Mouse (Mus musculus): Measurements from ENCODE around the gene Ap5z1. TPM values are rescaled to one million over a fixed set of nuclear protein-coding genes. Genes with fewer than 3 reads are reported as not detected.
A peak's percentile ranks its signal among the peaks of the same experiment; 100 is the strongest.

Gene Ap5z1
- polyA plus RNA-seq, 1 experiment from 2014 or later = 8.8 TPM

GRCm38 (mm10) chr5:142498964-142499363 lies 35.2 kb downstream of the Ap5z1 start:
- ATAC-seq (ENCODE audit: insufficient number of reproducible peaks, insufficient read depth, low FRiP score, low TSS enrichment, low read depth) = no peak
- Histone ChIP-seq H3K9me3 (no peaks in the 10 kb centered on the region), H3K4me2 (no peak overlapping the region), H3K27me3 (no peaks in the 10 kb centered on the region), H3K36me3 (no peaks in the 10 kb centered on the region), H3K4me3 (replicated peaks) (no peak overlapping the region), H3K27ac (no peak overlapping the region), H3K4me1 (replicated peaks) (peaks cover 38% of the 10 kb centered on the region), H3K9ac (replicated peaks) (no peak overlapping the region)
- 60% methylated on average over 3 of the region's 3 CpGs for WGBS

GRCm38 (mm10) chr5:142500918-142501317 lies 37.2 kb downstream of the Ap5z1 start:
- no peak overlapping the region for H3K4me3 ChIP-seq (replicated peaks)
- H3K9ac ChIP-seq (replicated peaks) = no peak overlapping the region
- 0 out of 2 replicates have a peak overlapping the region, but pooled peaks have one; percentile 45 for H3K27ac ChIP-seq
- WGBS = 68% methylated on average over 10 of the region's 10 CpGs
- H3K27me3 ChIP-seq = no peaks in the 10 kb centered on the region
- H3K9me3 ChIP-seq = no peaks in the 10 kb centered on the region
- H3K4me2 ChIP-seq = no peak overlapping the region
- ATAC-seq (ENCODE audit: insufficient number of reproducible peaks, insufficient read depth, low FRiP score, low TSS enrichment, low read depth) = no peak
- no peaks in the 10 kb centered on the region for H3K36me3 ChIP-seq
- H3K4me1 ChIP-seq (replicated peaks) = peaks cover 25% of the 10 kb centered on the region

- no peak overlapping the region for H3K4me3 ChIP-seq (replicated peaks)
Measured at GRCm38 (mm10) chr5:142502414-142502813, 38.7 kb downstream of the Ap5z1 start.

GRCm38 (mm10) chr5:142504175-142504574 lies 40.4 kb downstream of the Ap5z1 start:
- Histone ChIP-seq H3K27me3 (no peaks in the 10 kb centered on the region; the same call in 1 of the 2 replicates), H3K9me3 (no peaks in the 10 kb centered on the region), H3K9ac (replicated peaks) (no peak overlapping the region), H3K4me2 (no peak overlapping the region), H3K4me1 (replicated peaks) (peaks cover 26% of the 10 kb centered on the region), H3K4me3 (replicated peaks) (no peak overlapping the region), H3K27ac (no peak overlapping the region), H3K36me3 (no peaks in the 10 kb centered on the region)
- no peak for ATAC-seq (ENCODE audit: insufficient number of reproducible peaks, insufficient read depth, low FRiP score, low TSS enrichment, low read depth)
- WGBS = 90% methylated on average over 3 of the region's 3 CpGs

More at GRCm38 (mm10) chr5:142502414-142502813, 38.7 kb downstream of the Ap5z1 start:
- WGBS = 5% methylated on average over 3 of the region's 3 CpGs
- no peak overlapping the region for H3K9ac ChIP-seq (replicated peaks)
- H3K27ac ChIP-seq = no peak overlapping the region
- no peaks in the 10 kb centered on the region for H3K36me3 ChIP-seq
- peaks cover 23% of the 10 kb centered on the region for H3K4me1 ChIP-seq (replicated peaks)
- no peaks in the 10 kb centered on the region; the same call in 1 of the 2 replicates for H3K27me3 ChIP-seq
- no peak overlapping the region for H3K4me2 ChIP-seq
- peak; percentile 81 for ATAC-seq (ENCODE audit: insufficient number of reproducible peaks, insufficient read depth, low FRiP score, low TSS enrichment, low read depth)
- H3K9me3 ChIP-seq = no peaks in the 10 kb centered on the region

- no peak overlapping the region for H3K27ac ChIP-seq
- H3K9ac ChIP-seq (replicated peaks) = no peak overlapping the region
- no peak overlapping the region for H3K4me2 ChIP-seq
- no peak overlapping the region for H3K4me3 ChIP-seq (replicated peaks)
- no peak for ATAC-seq (ENCODE audit: insufficient number of reproducible peaks, insufficient read depth, low FRiP score, low TSS enrichment, low read depth)
- no peaks in the 10 kb centered on the region; the same call in 1 of the 2 replicates for H3K27me3 ChIP-seq
- H3K4me1 ChIP-seq (replicated peaks) = peaks cover 23% of the 10 kb centered on the region
- WGBS = 72% methylated on average over 3 of the region's 3 CpGs
- H3K9me3 ChIP-seq = no peaks in the 10 kb centered on the region
- H3K36me3 ChIP-seq = no peaks in the 10 kb centered on the region
Measured at GRCm38 (mm10) chr5:142505695-142506423, 42.1 kb downstream of the Ap5z1 start.

- Histone ChIP-seq H3K9ac (replicated peaks) (peak overlapping the region; percentile 23; the same call in 1 of the 2 replicates), H3K9me3 (no peaks in the 10 kb centered on the region), H3K27me3 (no peaks in the 10 kb centered on the region; the same call in 1 of the 2 replicates), H3K27ac (0 out of 2 replicates have a peak overlapping the region, but pooled peaks have one; percentile 29), H3K4me2 (peak overlapping the region; percentile 48), H3K4me1 (replicated peaks) (peaks cover 14% of the 10 kb centered on the region), H3K36me3 (no peaks in the 10 kb centered on the region), H3K4me3 (replicated peaks) (peak overlapping the region; percentile 22; the same call in 1 of the 2 replicates)
- 29% methylated on average over 15 of the region's 15 CpGs for WGBS
- no peak for ATAC-seq (ENCODE audit: insufficient number of reproducible peaks, insufficient read depth, low FRiP score, low TSS enrichment, low read depth)
Measured at GRCm38 (mm10) chr5:142509141-142510060, 45.7 kb downstream of the Ap5z1 start.

GRCm38 (mm10) chr5:142510061-142510414 lies 46.3 kb downstream of the Ap5z1 start:
- Histone ChIP-seq H3K4me3 (replicated peaks) (no peak overlapping the region), H3K27me3 (no peaks in the 10 kb centered on the region; the same call in 1 of the 2 replicates), H3K36me3 (no peaks in the 10 kb centered on the region), H3K4me1 (replicated peaks) (peaks cover 14% of the 10 kb centered on the region), H3K27ac (no peak overlapping the region), H3K9ac (replicated peaks) (no peak overlapping the region; the same call in 1 of the 2 replicates), H3K9me3 (no peaks in the 10 kb centered on the region), H3K4me2 (peak overlapping the region; percentile 48; the same call in 1 of the 2 replicates)
- ATAC-seq (ENCODE audit: insufficient number of reproducible peaks, insufficient read depth, low FRiP score, low TSS enrichment, low read depth) = no peak
- 60% methylated on average over 7 of the region's 7 CpGs for WGBS

- ATAC-seq (ENCODE audit: insufficient number of reproducible peaks, insufficient read depth, low FRiP score, low TSS enrichment, low read depth) = no peak
Measured at GRCm38 (mm10) chr5:142512112-142512511, 48.4 kb downstream of the Ap5z1 start.

GRCm38 (mm10) chr5:142518973-142519372 lies 55.2 kb downstream of the Ap5z1 start:
- H3K27ac ChIP-seq = no peak overlapping the region
- WGBS = 56% methylated on average over 6 of the region's 6 CpGs

More at GRCm38 (mm10) chr5:142512112-142512511, 48.4 kb downstream of the Ap5z1 start:
- Histone ChIP-seq H3K36me3 (no peaks in the 10 kb centered on the region), H3K4me3 (replicated peaks) (no peak overlapping the region), H3K9me3 (no peaks in the 10 kb centered on the region), H3K9ac (replicated peaks) (no peak overlapping the region), H3K4me2 (no peak overlapping the region), H3K27me3 (no peaks in the 10 kb centered on the region), H3K27ac (no peak overlapping the region), H3K4me1 (replicated peaks) (peaks cover 14% of the 10 kb centered on the region)
- 79% methylated on average over 4 of the region's 4 CpGs for WGBS

GRCm38 (mm10) chr5:142520360-142520759 lies 56.6 kb downstream of the Ap5z1 start:
- Histone ChIP-seq H3K9me3 (no peaks in the 10 kb centered on the region), H3K27ac (no peak overlapping the region), H3K4me3 (replicated peaks) (no peak overlapping the region), H3K9ac (replicated peaks) (no peak overlapping the region), H3K36me3 (no peaks in the 10 kb centered on the region), H3K4me1 (replicated peaks) (peaks cover 8% of the 10 kb centered on the region), H3K4me2 (no peak overlapping the region), H3K27me3 (no peaks in the 10 kb centered on the region)
- WGBS = 83% methylated on average over 4 of the region's 4 CpGs
- no peak for ATAC-seq (ENCODE audit: insufficient number of reproducible peaks, insufficient read depth, low FRiP score, low TSS enrichment, low read depth)

More at GRCm38 (mm10) chr5:142518973-142519372, 55.2 kb downstream of the Ap5z1 start:
- no peak overlapping the region for H3K4me3 ChIP-seq (replicated peaks)
- ATAC-seq (ENCODE audit: insufficient number of reproducible peaks, insufficient read depth, low FRiP score, low TSS enrichment, low read depth) = no peak
- H3K4me1 ChIP-seq (replicated peaks) = peaks cover 8% of the 10 kb centered on the region
- no peaks in the 10 kb centered on the region for H3K27me3 ChIP-seq
- H3K4me2 ChIP-seq = no peak overlapping the region
- no peaks in the 10 kb centered on the region for H3K36me3 ChIP-seq
- H3K9me3 ChIP-seq = no peaks in the 10 kb centered on the region
- no peak overlapping the region for H3K9ac ChIP-seq (replicated peaks)
